Mouse (Mus musculus): ENCODE data around the gene Nup210l. TPM values are rescaled to one million over a fixed set of nuclear protein-coding genes. Genes with fewer than 3 reads are reported as not detected.

Nup210l gene
- polyA plus RNA-seq, 1 experiment from 2014 or later, result 0.24 TPM

- ATAC-seq (ENCODE audit: insufficient number of reproducible peaks, insufficient read depth, low FRiP score, low read depth), result no peak
- WGBS, result 80% methylated on average over 5 of the region's 5 CpGs
Measured at GRCm38 (mm10) chr3:90134993-90135392, 31.1 kb downstream of the Nup210l start.

DNA sequence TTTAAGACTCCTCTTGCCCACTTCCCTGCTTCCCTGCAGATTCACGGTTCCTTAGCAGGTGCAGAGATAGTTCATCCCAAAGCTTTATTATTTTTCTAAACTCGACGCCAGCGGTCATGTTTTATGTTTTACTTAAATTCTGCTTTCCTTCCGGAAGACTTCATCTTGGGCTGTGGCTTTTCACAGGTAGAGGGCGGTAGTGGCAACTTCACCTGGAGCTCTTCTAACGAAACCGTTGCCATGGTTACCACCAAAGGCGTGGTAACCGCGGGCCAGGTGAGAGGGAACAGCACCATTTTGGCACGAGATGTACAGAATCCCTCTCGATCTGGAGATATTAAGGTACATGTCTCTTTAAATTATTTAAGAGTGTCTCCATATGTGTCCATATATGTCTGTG lies 32.7 kb downstream of the Nup210l start:
- Histone ChIP-seq H3K4me1 (ENCODE audit: control insufficient read depth in 2 of 2, insufficient read depth in 2 of 2, low read length in 2 of 2) (no peaks in the 10 kb centered on the region), H3K36me3 (ENCODE audit: control insufficient read depth, insufficient read depth, low read length) (no peaks in the 10 kb centered on the region), H3K4me2 (ENCODE audit: low read length) (no peak overlapping the region), H3K27me3 (ENCODE audit: control insufficient read depth, insufficient read depth, low read length) (no peaks in the 10 kb centered on the region), H3K9ac (ENCODE audit: low read length) (no peak overlapping the region), H3K4me3 (ENCODE audit: control insufficient read depth in 1 of 2, insufficient read depth in 1 of 2, low read depth in 1 of 2, low read length in 2 of 2) (no peak overlapping the region), H3K27ac (replicated peaks in 1 of 2; ENCODE audit: control insufficient read depth in 1 of 2, insufficient read depth in 1 of 2, low read depth in 2 of 2, low read length in 2 of 2) (no peak overlapping the region), H3K9me3 (ENCODE audit: control insufficient read depth, low read length) (0 out of 2 replicates have a peak, but pooled peaks cover 3% of the 10 kb centered on the region)
- ATAC-seq (ENCODE audit: insufficient number of reproducible peaks, insufficient read depth, low FRiP score, low read depth), result no peak
- WGBS, result 39% methylated on average over 13 of the region's 13 CpGs

More at GRCm38 (mm10) chr3:90134993-90135392, 31.1 kb downstream of the Nup210l start:
- H3K4me3 ChIP-seq (ENCODE audit: control insufficient read depth in 1 of 2, insufficient read depth in 1 of 2, low read depth in 1 of 2, low read length in 2 of 2), result no peak overlapping the region
- no peaks in the 10 kb centered on the region for H3K36me3 ChIP-seq (ENCODE audit: control insufficient read depth, insufficient read depth, low read length)
- H3K4me1 ChIP-seq (ENCODE audit: control insufficient read depth in 2 of 2, insufficient read depth in 2 of 2, low read length in 2 of 2), result no peaks in the 10 kb centered on the region
- 0 out of 2 replicates have a peak, but pooled peaks cover 3% of the 10 kb centered on the region for H3K9me3 ChIP-seq (ENCODE audit: control insufficient read depth, low read length)
- no peak overlapping the region for H3K4me2 ChIP-seq (ENCODE audit: low read length)
- no peak overlapping the region for H3K27ac ChIP-seq (replicated peaks in 1 of 2; ENCODE audit: control insufficient read depth in 1 of 2, insufficient read depth in 1 of 2, low read depth in 2 of 2, low read length in 2 of 2)
- H3K27me3 ChIP-seq (ENCODE audit: control insufficient read depth, insufficient read depth, low read length), result no peaks in the 10 kb centered on the region
- H3K9ac ChIP-seq (ENCODE audit: low read length), result no peak overlapping the region

DNA sequence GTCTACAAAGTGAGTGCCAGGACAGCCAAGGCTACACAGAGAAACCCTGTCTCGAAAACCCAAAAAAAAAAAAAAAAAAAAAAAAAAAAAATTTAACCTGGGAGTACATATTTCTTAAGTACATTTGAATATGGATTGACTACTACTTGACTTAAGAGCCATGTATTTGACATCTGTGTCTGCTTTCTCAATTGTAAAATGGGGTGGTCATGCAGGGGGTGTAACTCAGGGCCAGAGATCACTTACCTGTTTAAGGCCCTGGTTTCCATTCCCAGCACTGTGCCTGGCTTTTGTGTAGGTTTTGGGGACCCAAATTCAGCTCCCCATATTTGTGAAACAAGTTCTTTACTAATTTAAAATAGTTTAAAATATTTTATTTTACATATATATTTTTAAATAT lies 33.7 kb downstream of the Nup210l start:
- no peak for ATAC-seq (ENCODE audit: insufficient number of reproducible peaks, insufficient read depth, low FRiP score, low read depth)
- H3K36me3 ChIP-seq (ENCODE audit: control insufficient read depth, insufficient read depth, low read length), result no peaks in the 10 kb centered on the region

DNA sequence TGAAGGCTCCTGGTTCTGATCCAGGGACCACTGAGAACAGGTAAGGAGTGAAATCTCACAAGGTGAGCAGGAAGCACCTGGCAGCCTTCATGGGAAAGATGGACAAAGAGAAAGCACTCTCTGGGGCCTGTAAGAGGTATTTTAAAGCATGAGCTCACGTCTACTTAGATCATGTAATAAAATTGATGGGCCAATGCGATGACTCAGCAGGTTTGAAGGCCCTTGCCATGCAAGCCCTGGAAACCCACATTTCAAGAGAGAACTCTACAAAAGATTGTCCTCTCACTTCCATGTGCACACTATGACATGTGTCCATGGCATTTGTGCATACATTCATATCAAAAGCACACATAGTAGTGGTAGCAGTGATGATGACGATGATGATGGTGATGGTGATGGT lies 36.0 kb downstream of the Nup210l start:
- 94% methylated on average over 3 of the region's 3 CpGs for WGBS
- Histone ChIP-seq H3K27me3 (ENCODE audit: control insufficient read depth, insufficient read depth, low read length) (no peaks in the 10 kb centered on the region), H3K4me2 (ENCODE audit: low read length) (no peak overlapping the region), H3K27ac (replicated peaks in 1 of 2; ENCODE audit: control insufficient read depth in 1 of 2, insufficient read depth in 1 of 2, low read depth in 2 of 2, low read length in 2 of 2) (no peak overlapping the region), H3K9ac (ENCODE audit: low read length) (no peak overlapping the region), H3K4me1 (ENCODE audit: control insufficient read depth in 2 of 2, insufficient read depth in 2 of 2, low read length in 2 of 2) (no peaks in the 10 kb centered on the region), H3K9me3 (ENCODE audit: control insufficient read depth, low read length) (no peaks in the 10 kb centered on the region), H3K36me3 (ENCODE audit: control insufficient read depth, insufficient read depth, low read length) (no peaks in the 10 kb centered on the region), H3K4me3 (ENCODE audit: control insufficient read depth in 1 of 2, insufficient read depth in 1 of 2, low read depth in 1 of 2, low read length in 2 of 2) (no peak overlapping the region)
- no peak for ATAC-seq (ENCODE audit: insufficient number of reproducible peaks, insufficient read depth, low FRiP score, low read depth)

More for the DNA sequence above, 33.7 kb downstream of the Nup210l start:
- Histone ChIP-seq H3K27ac (replicated peaks in 1 of 2; ENCODE audit: control insufficient read depth in 1 of 2, insufficient read depth in 1 of 2, low read depth in 2 of 2, low read length in 2 of 2) (no peak overlapping the region), H3K4me1 (ENCODE audit: control insufficient read depth in 2 of 2, insufficient read depth in 2 of 2, low read length in 2 of 2) (no peaks in the 10 kb centered on the region), H3K4me3 (ENCODE audit: control insufficient read depth in 1 of 2, insufficient read depth in 1 of 2, low read depth in 1 of 2, low read length in 2 of 2) (no peak overlapping the region), H3K9ac (ENCODE audit: low read length) (no peak overlapping the region), H3K4me2 (ENCODE audit: low read length) (no peak overlapping the region), H3K27me3 (ENCODE audit: control insufficient read depth, insufficient read depth, low read length) (no peaks in the 10 kb centered on the region), H3K9me3 (ENCODE audit: control insufficient read depth, low read length) (0 out of 2 replicates have a peak, but pooled peaks cover 3% of the 10 kb centered on the region)
- WGBS, result 60% methylated on average over 1 of the region's 1 CpGs

DNA sequence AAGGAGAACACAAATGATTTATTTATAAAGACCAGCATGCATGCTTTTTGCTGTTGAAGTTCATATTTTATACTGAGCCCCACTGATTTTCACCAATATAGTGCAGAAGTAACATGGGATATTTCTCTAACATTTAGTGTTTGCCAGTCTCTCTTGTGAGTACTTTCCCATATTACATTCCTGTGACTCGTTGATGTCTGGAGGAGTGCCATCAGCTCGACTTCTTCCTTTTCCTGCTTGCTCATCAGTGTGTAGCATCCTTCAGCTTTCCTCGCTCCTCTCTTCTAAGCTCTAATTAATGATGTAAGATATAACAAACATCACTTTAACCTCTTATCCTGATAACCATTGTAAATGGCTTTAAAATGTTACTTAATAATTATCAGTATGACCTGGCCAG lies 41.5 kb downstream of the Nup210l start:
- Histone ChIP-seq H3K27ac (replicated peaks in 1 of 2; ENCODE audit: control insufficient read depth in 1 of 2, insufficient read depth in 1 of 2, low read depth in 2 of 2, low read length in 2 of 2) (no peak overlapping the region), H3K36me3 (ENCODE audit: control insufficient read depth, insufficient read depth, low read length) (no peaks in the 10 kb centered on the region), H3K9me3 (ENCODE audit: control insufficient read depth, low read length) (no peaks in the 10 kb centered on the region), H3K4me1 (ENCODE audit: control insufficient read depth in 2 of 2, insufficient read depth in 2 of 2, low read length in 2 of 2) (no peaks in the 10 kb centered on the region), H3K9ac (ENCODE audit: low read length) (no peak overlapping the region), H3K4me2 (ENCODE audit: low read length) (no peak overlapping the region), H3K4me3 (ENCODE audit: control insufficient read depth in 1 of 2, insufficient read depth in 1 of 2, low read depth in 1 of 2, low read length in 2 of 2) (no peak overlapping the region), H3K27me3 (ENCODE audit: control insufficient read depth, insufficient read depth, low read length) (no peaks in the 10 kb centered on the region)
- 67% methylated on average over 3 of the region's 3 CpGs for WGBS
- no peak for ATAC-seq (ENCODE audit: insufficient number of reproducible peaks, insufficient read depth, low FRiP score, low read depth)

DNA sequence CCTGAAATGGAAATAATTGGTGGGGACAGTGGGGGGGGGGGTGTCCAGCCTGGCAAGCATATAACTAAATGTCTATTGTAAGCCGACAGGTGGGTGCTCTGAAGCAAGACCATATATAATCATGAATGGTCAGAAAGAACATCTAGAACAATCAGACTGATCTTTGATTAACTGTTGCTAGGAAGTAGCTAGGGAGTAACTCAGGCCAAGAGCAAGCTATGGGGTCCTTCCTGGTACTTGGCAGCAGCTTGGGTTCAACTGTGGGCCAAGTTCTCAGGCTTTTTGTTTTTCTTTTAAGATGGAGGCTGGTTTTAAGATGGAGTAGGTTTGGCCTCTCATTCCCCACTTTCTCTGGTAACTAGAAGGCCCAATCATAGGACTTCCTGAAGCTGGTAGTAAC lies 42.7 kb downstream of the Nup210l start:
- WGBS, result 100% methylated on average over 1 of the region's 1 CpGs
- Histone ChIP-seq H3K9me3 (ENCODE audit: control insufficient read depth, low read length) (no peaks in the 10 kb centered on the region), H3K27me3 (ENCODE audit: control insufficient read depth, insufficient read depth, low read length) (no peaks in the 10 kb centered on the region), H3K4me1 (ENCODE audit: control insufficient read depth in 2 of 2, insufficient read depth in 2 of 2, low read length in 2 of 2) (no peaks in the 10 kb centered on the region), H3K4me3 (ENCODE audit: control insufficient read depth in 1 of 2, insufficient read depth in 1 of 2, low read depth in 1 of 2, low read length in 2 of 2) (no peak overlapping the region), H3K27ac (replicated peaks in 1 of 2; ENCODE audit: control insufficient read depth in 1 of 2, insufficient read depth in 1 of 2, low read depth in 2 of 2, low read length in 2 of 2) (no peak overlapping the region), H3K4me2 (ENCODE audit: low read length) (no peak overlapping the region), H3K36me3 (ENCODE audit: control insufficient read depth, insufficient read depth, low read length) (no peaks in the 10 kb centered on the region), H3K9ac (ENCODE audit: low read length) (no peak overlapping the region)
- ATAC-seq (ENCODE audit: insufficient number of reproducible peaks, insufficient read depth, low FRiP score, low read depth), result no peak

DNA sequence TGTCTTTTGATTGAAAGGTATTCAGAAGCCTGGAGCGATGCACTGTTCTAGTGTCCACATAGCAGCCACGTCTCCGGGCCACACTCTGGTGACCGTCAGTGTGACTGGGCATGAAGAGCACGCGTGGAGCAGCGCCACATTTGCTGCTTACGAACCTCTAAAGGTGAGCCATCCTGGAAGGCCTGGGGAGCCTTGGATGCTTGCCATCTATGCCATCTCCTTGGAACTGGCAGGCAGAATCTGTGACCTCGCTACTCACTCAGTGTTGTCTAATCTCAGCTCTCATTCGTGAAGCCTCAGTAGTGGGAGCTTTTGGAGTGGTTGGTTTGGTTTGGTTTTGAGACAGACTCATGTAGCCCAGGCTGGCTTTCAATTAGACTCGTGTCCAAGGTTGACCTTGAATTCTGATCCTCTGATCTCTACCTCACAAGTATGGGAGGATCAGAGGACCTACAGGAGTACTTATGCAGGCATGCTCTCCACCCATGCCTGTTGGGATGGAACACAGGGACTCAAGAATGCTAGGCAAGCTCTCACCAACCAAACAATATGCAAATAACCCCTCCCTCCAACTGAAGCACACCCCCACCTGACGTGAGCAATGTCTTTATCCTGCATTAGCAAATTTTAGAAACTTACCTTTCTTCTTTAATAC lies 47.3 kb downstream of the Nup210l start:
- WGBS, result 82% methylated on average over 12 of the region's 12 CpGs
- H3K27ac ChIP-seq (replicated peaks in 1 of 2; ENCODE audit: control insufficient read depth in 1 of 2, insufficient read depth in 1 of 2, low read depth in 2 of 2, low read length in 2 of 2), result no peak overlapping the region
- no peak overlapping the region for H3K4me3 ChIP-seq (ENCODE audit: control insufficient read depth in 1 of 2, insufficient read depth in 1 of 2, low read depth in 1 of 2, low read length in 2 of 2)
- H3K36me3 ChIP-seq (ENCODE audit: control insufficient read depth, insufficient read depth, low read length), result no peaks in the 10 kb centered on the region
- H3K9ac ChIP-seq (ENCODE audit: low read length), result no peak overlapping the region
- no peaks in the 10 kb centered on the region for H3K27me3 ChIP-seq (ENCODE audit: control insufficient read depth, insufficient read depth, low read length)
- no peaks in the 10 kb centered on the region for H3K9me3 ChIP-seq (ENCODE audit: control insufficient read depth, low read length)
- H3K4me1 ChIP-seq (ENCODE audit: control insufficient read depth in 2 of 2, insufficient read depth in 2 of 2, low read length in 2 of 2), result no peaks in the 10 kb centered on the region
- ATAC-seq (ENCODE audit: insufficient number of reproducible peaks, insufficient read depth, low FRiP score, low read depth), result no peak
- H3K4me2 ChIP-seq (ENCODE audit: low read length), result no peak overlapping the region

DNA sequence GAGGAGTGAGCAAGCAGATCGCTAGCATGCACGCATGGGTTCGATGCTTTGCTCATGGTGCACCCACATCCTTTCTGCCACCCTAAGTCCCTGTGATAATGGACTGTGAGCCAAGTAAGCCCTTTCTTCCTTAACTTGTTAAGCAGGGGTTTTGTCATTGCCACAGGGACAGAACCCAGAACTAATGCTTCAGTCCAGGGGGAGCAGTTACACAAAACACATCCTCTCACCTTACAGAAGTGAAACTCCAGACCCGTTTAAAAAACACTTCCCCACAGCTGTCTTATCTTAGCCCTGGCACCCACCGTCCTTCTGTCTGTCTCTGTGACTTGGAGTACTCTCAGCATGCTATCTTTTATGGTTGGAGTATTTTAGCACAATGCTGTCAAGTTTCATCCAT lies 52.1 kb downstream of the Nup210l start:
- H3K9ac ChIP-seq (ENCODE audit: low read length), result no peak overlapping the region
- H3K36me3 ChIP-seq (ENCODE audit: control insufficient read depth, insufficient read depth, low read length), result no peaks in the 10 kb centered on the region
- H3K27ac ChIP-seq (replicated peaks in 1 of 2; ENCODE audit: control insufficient read depth in 1 of 2, insufficient read depth in 1 of 2, low read depth in 2 of 2, low read length in 2 of 2), result no peak overlapping the region
- no peak overlapping the region for H3K4me2 ChIP-seq (ENCODE audit: low read length)
- no peak overlapping the region for H3K4me3 ChIP-seq (ENCODE audit: control insufficient read depth in 1 of 2, insufficient read depth in 1 of 2, low read depth in 1 of 2, low read length in 2 of 2)
- WGBS, result 54% methylated on average over 5 of the region's 5 CpGs
- no peaks in the 10 kb centered on the region for H3K9me3 ChIP-seq (ENCODE audit: control insufficient read depth, low read length)
- no peaks in the 10 kb centered on the region for H3K4me1 ChIP-seq (ENCODE audit: control insufficient read depth in 2 of 2, insufficient read depth in 2 of 2, low read length in 2 of 2)
- H3K27me3 ChIP-seq (ENCODE audit: control insufficient read depth, insufficient read depth, low read length), result no peaks in the 10 kb centered on the region
- no peak for ATAC-seq (ENCODE audit: insufficient number of reproducible peaks, insufficient read depth, low FRiP score, low read depth)
